Mouse (Mus musculus) layer of hippocampus, adult 18-20 months (tissue): ENCODE data around the gene Fam71e2. TPM values are rescaled to one million over a fixed set of nuclear protein-coding genes. Genes with fewer than 3 reads are reported as not detected.

Experiments used
- DNase-seq, 2 experiments: peaks; one replicate each; pipeline ENCODE4 v3.0.0; 2022; ENCODE audit warnings: low spot score in 2 of 2
- total RNA-seq, 2 experiments: library from RNA; stranded (reverse); gene quantifications; 2 replicates each; pipeline ENCODE4 v1.2.3; 2021

Gene Fam71e2
- total RNA-seq, 2 experiments from 2014 or later = not detected

- no peak for DNase-seq
Observed at GRCm38 (mm10) chr7:4740309-4740727, 30.8 kb downstream of the Fam71e2 start.

- DNase-seq = peak; percentile 100
Observed at GRCm38 (mm10) chr7:4739544-4740275, 31.4 kb downstream of the Fam71e2 start, which contains the start of gene Kmt5c. Gene Kmt5c, plus strand, starts transcription at chr7:4740115.

DNA sequence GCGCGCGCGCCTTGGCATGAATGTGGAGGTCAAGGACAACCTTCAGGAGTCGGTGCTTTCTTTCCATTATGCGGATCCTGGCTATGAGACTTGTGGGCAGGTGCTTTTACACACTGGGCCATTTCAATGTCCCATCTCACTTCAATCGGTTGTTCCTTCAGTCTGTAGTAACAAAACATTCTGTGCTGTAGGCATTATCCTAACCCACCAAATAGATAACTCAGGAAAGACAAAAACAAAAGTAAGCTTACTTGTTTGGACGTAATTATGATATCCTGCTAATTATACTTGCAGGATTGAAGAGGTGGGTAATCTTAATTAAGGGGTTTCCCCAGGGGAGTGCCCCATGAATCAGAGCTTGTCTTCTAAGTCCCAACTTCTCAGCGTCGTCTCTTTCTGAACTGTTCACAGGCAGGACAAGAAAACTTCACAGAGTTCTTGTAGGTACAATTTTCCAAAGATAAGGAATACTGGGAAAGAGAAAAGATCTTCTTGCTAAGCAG, 32.0 kb downstream of the Fam71e2 start:
- DNase-seq = no peak

- no peak for DNase-seq
Observed at GRCm38 (mm10) chr7:4732968-4733392, 38.1 kb downstream of the Fam71e2 start.

DNA sequence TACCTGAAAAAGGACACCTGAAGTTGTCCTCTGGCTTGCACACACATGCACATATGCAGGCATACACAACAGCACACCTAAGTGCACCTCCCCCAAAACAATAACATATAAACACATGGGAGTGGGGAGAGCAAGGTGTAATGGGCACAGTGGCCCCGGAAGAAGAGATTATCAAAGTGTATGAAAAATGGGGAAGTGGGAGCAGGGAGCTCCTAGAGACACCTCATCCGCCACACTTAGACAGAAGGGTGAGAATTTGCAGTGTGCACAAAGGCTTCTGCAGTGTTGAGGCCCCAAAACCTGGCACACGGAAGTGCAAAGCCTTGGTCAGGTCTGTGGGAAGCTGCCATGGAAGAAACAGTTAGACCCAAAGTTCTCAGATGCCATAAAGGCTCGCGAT, 40.0 kb downstream of the Fam71e2 start:
- DNase-seq = no peak

DNA sequence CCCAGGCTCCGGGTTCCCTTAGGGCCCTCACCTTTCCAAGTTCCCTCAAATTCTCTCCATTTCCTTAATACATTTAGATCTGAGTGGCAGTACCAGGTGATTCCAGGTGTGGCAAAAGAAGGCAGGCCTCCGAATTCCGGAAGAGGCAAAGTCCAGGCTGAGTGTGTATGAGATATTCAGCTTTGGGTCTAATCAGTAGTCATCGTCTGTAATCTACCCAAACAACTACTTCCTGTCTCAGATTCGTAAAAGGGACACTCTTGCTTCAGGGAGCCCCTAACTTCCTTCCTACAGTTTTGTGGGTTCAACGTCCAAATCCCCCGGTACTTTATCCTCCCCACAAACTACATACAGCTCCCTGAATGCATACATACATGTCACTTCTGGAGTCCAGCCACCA, 45.9 kb downstream of the Fam71e2 start, which contains the start of gene Tmem150b:
Gene Tmem150b, minus strand, starts transcription at position 81 of the 400 bp plus-strand sequence.
- no peak for DNase-seq

- DNase-seq = no peak
Observed at GRCm38 (mm10) chr7:4724359-4724758, 46.7 kb downstream of the Fam71e2 start.

- peak; percentile 38 to 61 for DNase-seq
Observed at GRCm38 (mm10) chr7:4723508-4723907, 47.6 kb downstream of the Fam71e2 start.

DNA sequence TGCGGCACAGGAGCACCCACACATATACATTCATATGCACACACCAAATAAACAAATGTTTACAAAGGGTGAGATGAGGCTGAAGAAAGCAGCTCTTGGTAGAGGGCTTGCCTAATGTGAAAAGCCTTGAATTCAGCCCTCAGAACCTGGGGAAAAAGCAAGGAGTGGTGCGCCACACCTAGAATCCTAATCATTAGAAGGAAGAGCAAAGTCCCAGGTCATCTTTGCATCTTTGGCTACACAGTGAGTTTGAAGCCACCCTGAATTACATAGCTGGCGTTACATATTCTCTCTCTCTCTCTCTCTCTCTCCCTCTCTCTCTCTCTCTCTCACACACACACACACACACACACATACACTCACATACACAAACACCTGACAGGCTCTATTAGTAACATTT, 51.8 kb downstream of the Fam71e2 start:
- DNase-seq = no peak

DNA sequence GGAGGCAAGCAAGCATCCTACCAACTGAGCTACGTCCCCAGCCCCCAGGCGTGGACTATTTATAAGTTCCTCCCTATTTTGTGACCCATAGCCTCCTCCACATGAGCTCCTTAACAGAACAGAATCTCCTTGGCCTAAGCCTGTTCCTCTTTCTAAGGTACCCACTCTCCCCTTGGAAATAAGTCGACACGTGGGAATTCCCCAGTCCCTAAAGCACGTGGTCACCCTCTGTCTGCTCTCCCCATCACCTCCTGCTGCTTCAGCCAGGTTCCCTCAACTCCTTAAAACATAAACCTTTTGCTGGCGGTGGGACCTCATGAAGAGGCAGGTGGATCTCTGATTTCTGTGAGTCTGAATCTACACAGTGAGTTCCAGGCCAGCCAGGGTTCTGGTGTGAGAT, 54.1 kb downstream of the Fam71e2 start:
- DNase-seq = no peak

GRCm38 (mm10) chr7:4712594-4712993, 58.5 kb downstream of the Fam71e2 start:
- no peak for DNase-seq

DNA sequence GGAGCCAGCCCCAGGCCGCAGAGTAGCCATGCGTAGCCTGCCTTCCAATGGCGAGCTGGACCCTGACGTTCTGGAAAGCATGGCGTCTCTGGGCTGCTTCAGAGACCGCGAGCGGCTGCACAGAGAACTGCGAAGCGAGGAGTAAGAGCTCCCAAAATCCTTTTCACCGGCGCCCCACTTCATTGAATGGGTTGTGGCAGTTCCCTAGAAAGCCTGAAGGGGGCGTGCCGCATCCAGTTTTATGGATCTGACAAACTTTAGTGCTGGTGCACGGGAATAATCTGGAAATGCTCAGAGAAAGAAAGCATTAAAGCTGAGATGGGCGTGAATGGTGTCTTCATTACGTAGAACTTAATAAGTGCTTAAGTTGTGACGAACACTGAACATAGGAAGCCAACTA, 66.0 kb downstream of the Fam71e2 start:
- DNase-seq = no peak

Other genes with a start within 250 kb of the Fam71e2 start
- gene Tnni3, start 247.1 kb downstream of the Fam71e2 start, total RNA-seq = 1 to 10 TPM in 1 of 2 experiments, under 1 TPM in 1; 0.54 to 1.3 TPM
- gene Dnaaf3, start 238.8 kb downstream of the Fam71e2 start, total RNA-seq = under 1 TPM; 0.74 to 0.81 TPM
- 100 to 1,000 TPM; 211 to 233 TPM for gene Syt5, start 223.8 kb downstream of the Fam71e2 start, total RNA-seq
- gene Ptprh, start 167.3 kb downstream of the Fam71e2 start, total RNA-seq = under 1 TPM; 0.38 to 0.50 TPM
- 10 to 100 TPM; 15.1 to 15.9 TPM for gene Tmem86b, start 139.9 kb downstream of the Fam71e2 start, total RNA-seq
- 100 to 1,000 TPM; 127 TPM for gene Ppp6r1, start 112.3 kb downstream of the Fam71e2 start, total RNA-seq
- gene Hspbp1, start 86.2 kb downstream of the Fam71e2 start, total RNA-seq = 10 to 100 TPM; 82.7 to 92.4 TPM
- gene Brsk1, start 80.7 kb downstream of the Fam71e2 start, total RNA-seq = 100 to 1,000 TPM; 368 to 369 TPM
- under 1 TPM; 0.10 to 0.15 TPM for gene Tmem150b, start 46.1 kb downstream of the Fam71e2 start, total RNA-seq
- gene Kmt5c, start 31.2 kb downstream of the Fam71e2 start, total RNA-seq = 10 to 100 TPM; 28.3 to 30.3 TPM
- 1 to 10 TPM; 9.0 to 9.6 TPM for gene Cox6b2, start 18.2 kb downstream of the Fam71e2 start, total RNA-seq
- under 1 TPM; 0.15 to 0.27 TPM for gene Il11, start 11.6 kb upstream of the Fam71e2 start, total RNA-seq
- not detected for gene Tmem190, start 11.6 kb upstream of the Fam71e2 start, total RNA-seq
- gene Tmem238, start 18.4 kb upstream of the Fam71e2 start, total RNA-seq = 1 to 10 TPM; 2.8 to 2.9 TPM
- gene Rpl28, start 21.6 kb upstream of the Fam71e2 start, total RNA-seq = 100 to 1,000 TPM; 474 to 485 TPM
- gene Ube2s, start 41.3 kb upstream of the Fam71e2 start, total RNA-seq = 100 to 1,000 TPM; 102 to 121 TPM
- 100 to 1,000 TPM; 150 to 162 TPM for gene Shisa7, start 73.4 kb upstream of the Fam71e2 start, total RNA-seq
- gene Isoc2b, start 99.0 kb upstream of the Fam71e2 start, total RNA-seq = 1 to 10 TPM; 4.4 to 6.3 TPM
- 10 to 100 TPM; 14.9 to 15.9 TPM for gene Isoc2a, start 105.9 kb upstream of the Fam71e2 start, total RNA-seq
- under 1 TPM in 1 of 2 experiments, not detected in 1; 0.25 TPM for gene Gm36210, start 135.2 kb upstream of the Fam71e2 start, total RNA-seq
- gene Zfp628, start 143.9 kb upstream of the Fam71e2 start, total RNA-seq = 10 to 100 TPM; 13.9 to 15.1 TPM
- gene Nat14, start 150.7 kb upstream of the Fam71e2 start, total RNA-seq = 100 to 1,000 TPM; 114 to 119 TPM
- 1 to 10 TPM; 1.8 to 2.6 TPM for gene Ssc5d, start 154.5 kb upstream of the Fam71e2 start, total RNA-seq
- under 1 TPM; 0.17 to 0.38 TPM for gene Sbk2, start 193.1 kb upstream of the Fam71e2 start, total RNA-seq
- gene Sbk3, start 199.9 kb upstream of the Fam71e2 start, total RNA-seq = 1 to 10 TPM in 1 of 2 experiments, under 1 TPM in 1; 0.62 to 1.0 TPM
- 10 to 100 TPM; 27.2 to 34.9 TPM for gene Zfp579, start 224.9 kb upstream of the Fam71e2 start, total RNA-seq
- 1 to 10 TPM; 8.4 TPM for gene Zfp524, start 243.1 kb upstream of the Fam71e2 start, total RNA-seq
- 10 to 100 TPM; 20.8 to 24.5 TPM for gene Fiz1, start 243.4 kb upstream of the Fam71e2 start, total RNA-seq
- gene Gm44973, start 244.2 kb upstream of the Fam71e2 start, total RNA-seq = not detected
- gene Zfp865, start 249.1 kb upstream of the Fam71e2 start, total RNA-seq = 10 to 100 TPM; 35.9 TPM
- gene Ccdc106, start 249.3 kb upstream of the Fam71e2 start, total RNA-seq = 10 to 100 TPM; 60.6 to 68.5 TPM